Mouse (Mus musculus): ENCODE measurements around the gene Adamts5. TPM values are rescaled to one million over a fixed set of nuclear protein-coding genes. Genes with fewer than 3 reads are reported as not detected.

Adamts5 gene
- 1.6 and 2.6 TPM in 2 replicates for polyA plus RNA-seq (2012; rRNA removed)

GRCm38 (mm10) chr16:85901581-85901910, at the start of gene Adamts5:
Gene Adamts5, minus strand, starts transcription at chr16:85901828.

Other genes starting within 250 kb of the Adamts5 start
- gene Adamts1, start 98.7 kb downstream of the Adamts5 start, polyA plus RNA-seq (2012; rRNA removed): 10.9 and 18.5 TPM in 2 replicates

All from central nervous system, embryonic 14 days (tissue).